Comparison of ENCODE assay signal across 16 mouse cellular contexts in the genomic region with DNA sequence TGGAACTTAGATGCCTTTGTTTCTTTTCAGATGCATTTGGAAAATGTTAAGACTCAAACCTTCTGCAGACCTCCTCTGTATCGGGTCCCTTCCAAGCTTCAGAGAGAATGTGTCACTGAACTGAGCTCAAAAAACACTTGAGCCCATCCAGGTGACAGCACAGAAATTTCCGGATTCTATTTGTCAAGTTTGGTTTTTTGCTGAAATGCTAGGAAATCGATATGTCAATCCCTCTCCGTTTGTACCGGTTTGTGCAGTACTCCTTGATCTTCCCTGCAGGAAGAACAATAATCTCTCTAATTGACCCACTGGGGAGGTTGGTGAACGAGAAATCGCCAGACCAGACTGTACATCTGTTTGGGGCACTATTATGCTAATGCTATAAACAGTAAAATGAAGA. TPM values are rescaled to one million over a fixed set of nuclear protein-coding genes. Genes with fewer than 3 reads are reported as not detected.
A peak's percentile ranks its signal among the peaks of the same experiment; 100 is the strongest.
DNase-seq lines count a peak whose midpoint lies in the region; ATAC-seq and TF ChIP-seq lines count a peak whose summit lies in the region.
"Had no signal": no experiment of that assay in that cellular context is flagged by ENCODE, and none has a peak within 500 bp of the region (broad histone marks: within the 10 kb centered on the region; RNA-seq: fewer than 3 reads in every experiment).

No protein-coding gene starts in this region.

- H3K36me3 ChIP-seq in heart, embryonic 11.5 days (ENCODE audit: control insufficient read depth, insufficient read depth, low read length) = no peaks in the 10 kb centered on the region
- H3K36me3 ChIP-seq in forebrain, postnatal 0 days (ENCODE audit: insufficient read depth) = no peaks in the 10 kb centered on the region
- no peaks in the 10 kb centered on the region for H3K36me3 ChIP-seq in midbrain, embryonic 11.5 days (ENCODE audit: control insufficient read depth, insufficient read depth, low read length)
- no peaks in the 10 kb centered on the region for H3K36me3 ChIP-seq in neural tube, embryonic 14.5 days (ENCODE audit: control insufficient read depth, insufficient read depth, low read length)
- H3K36me3 ChIP-seq: limb, embryonic 15.5 days had no signal

- H3K4me2 ChIP-seq in heart, embryonic 11.5 days = no peak overlapping the region
- H3K4me2 ChIP-seq in forebrain, postnatal 0 days (ENCODE audit: low read depth) = no peak overlapping the region
- H3K4me2 ChIP-seq in midbrain, embryonic 11.5 days = peak overlapping the region; percentile 49
- H3K4me2 ChIP-seq in neural tube, embryonic 14.5 days (ENCODE audit: low read depth, low read length) = no peak overlapping the region
- H3K4me2 ChIP-seq: limb, embryonic 15.5 days had no signal

- H3K27me3 ChIP-seq in heart, embryonic 11.5 days (ENCODE audit: control insufficient read depth, insufficient read depth, low read length) = peaks cover 89% of the 10 kb centered on the region
- H3K27me3 ChIP-seq in forebrain, postnatal 0 days (ENCODE audit: insufficient read depth, low read length) = peaks cover 70% of the 10 kb centered on the region
- H3K27me3 ChIP-seq in midbrain, embryonic 11.5 days (ENCODE audit: control insufficient read depth, insufficient read depth, low read length) = peaks cover 82% of the 10 kb centered on the region
- H3K27me3 ChIP-seq in neural tube, embryonic 14.5 days (ENCODE audit: control insufficient read depth, insufficient read depth, low read length) = peaks cover 64% of the 10 kb centered on the region

- H3K4me3 ChIP-seq in heart, embryonic 11.5 days (ENCODE audit: low read depth, low read length) = no peak overlapping the region
- peak overlapping the region; percentile 8 for H3K4me3 ChIP-seq in forebrain, postnatal 0 days (ENCODE audit: low read depth, low read length)
- peak overlapping the region; percentile 39 for H3K4me3 ChIP-seq in midbrain, embryonic 11.5 days (ENCODE audit: low read depth, low read length)
- H3K4me3 ChIP-seq in neural tube, embryonic 14.5 days (ENCODE audit: low read depth, low read length) = peak overlapping the region; percentile 7; the same call in 1 of the 2 replicates
- H3K4me3 ChIP-seq: gastrocnemius, adult 2 months; limb, embryonic 15.5 days had no signal

- no peak for TF ChIP-seq CTCF in forebrain, postnatal 0 days (IDR thresholded peaks at IDR 0.05; ENCODE audit: low read depth)

- H3K9me3 ChIP-seq in heart, embryonic 11.5 days (replicated peaks; ENCODE audit: control insufficient read depth, low read length) = no peaks in the 10 kb centered on the region
- H3K9me3 ChIP-seq in forebrain, postnatal 0 days (ENCODE audit: low read length) = no peaks in the 10 kb centered on the region
- no peaks in the 10 kb centered on the region for H3K9me3 ChIP-seq in midbrain, embryonic 11.5 days (ENCODE audit: control insufficient read depth, low read length)
- no peaks in the 10 kb centered on the region for H3K9me3 ChIP-seq in neural tube, embryonic 14.5 days (ENCODE audit: control insufficient read depth, low read length)
- H3K9me3 ChIP-seq: limb, embryonic 15.5 days had no signal

- no peak overlapping the region for H3K27ac ChIP-seq in heart, embryonic 11.5 days (ENCODE audit: low read depth, low read length)
- no peak overlapping the region for H3K27ac ChIP-seq in forebrain, postnatal 0 days (ENCODE audit: low read depth, low read length)
- H3K27ac ChIP-seq in midbrain, embryonic 11.5 days (ENCODE audit: low read depth, low read length) = 0 out of 2 replicates have a peak overlapping the region, but pooled peaks have one; percentile 41
- no peak overlapping the region for H3K27ac ChIP-seq in neural tube, embryonic 14.5 days (ENCODE audit: low read depth, low read length)
- H3K27ac ChIP-seq: gastrocnemius, adult 2 months; kidney, postnatal 0 days; limb, embryonic 15.5 days had no signal

- H3K9ac ChIP-seq in heart, embryonic 11.5 days (ENCODE audit: low read depth, low read length) = no peak overlapping the region
- no peak overlapping the region for H3K9ac ChIP-seq in forebrain, postnatal 0 days
- H3K9ac ChIP-seq in midbrain, embryonic 11.5 days (ENCODE audit: low read length) = peak overlapping the region; percentile 58
- no peak overlapping the region for H3K9ac ChIP-seq in neural tube, embryonic 14.5 days (replicated peaks; ENCODE audit: low read depth, low read length)
- H3K9ac ChIP-seq: limb, embryonic 15.5 days had no signal

- ATAC-seq in heart, embryonic 11.5 days (replicated peaks; ENCODE audit: insufficient number of reproducible peaks, low FRiP score, low TSS enrichment) = no peak
- ATAC-seq in forebrain, postnatal 0 days = no peak
- ATAC-seq in midbrain, embryonic 11.5 days (ENCODE audit: low FRiP score) = no peak
- no peak for ATAC-seq in neural tube, embryonic 14.5 days (ENCODE audit: low read depth)

- peaks cover 10% of the 10 kb centered on the region for H3K4me1 ChIP-seq in heart, embryonic 11.5 days (ENCODE audit: control insufficient read depth, insufficient read depth, low read length)
- H3K4me1 ChIP-seq in forebrain, postnatal 0 days (ENCODE audit: insufficient read depth) = no peaks in the 10 kb centered on the region
- peaks cover 13% of the 10 kb centered on the region for H3K4me1 ChIP-seq in midbrain, embryonic 11.5 days (ENCODE audit: control insufficient read depth, insufficient read depth, low read length)
- H3K4me1 ChIP-seq in neural tube, embryonic 14.5 days (ENCODE audit: control insufficient read depth, insufficient read depth, low read length) = peaks cover 8% of the 10 kb centered on the region; the same call in 1 of the 2 replicates

- WGBS in heart, embryonic 11.5 days (ENCODE audit: insufficient replicate concordance) = 5% methylated on average over 7 of the region's 7 CpGs
- 6% methylated on average over 7 of the region's 7 CpGs for WGBS in forebrain, postnatal 0 days
- 1% methylated on average over 7 of the region's 7 CpGs for WGBS in midbrain, embryonic 11.5 days
- 3% methylated on average over 7 of the region's 7 CpGs for WGBS in neural tube, embryonic 14.5 days

- DNase-seq in heart, adult 11 months = peak; percentile 14
- DNase-seq in forebrain, postnatal 0 days = peak; percentile 52
- peak; percentile 93 for DNase-seq in midbrain, embryonic 11.5 days (ENCODE audit: low spot score, missing footprints)
- DNase-seq in layer of hippocampus, adult 9-10 months (ENCODE audit: low spot score) = no peak
- DNase-seq in c-Kit-positive CD71-positive TER-119-positive erythroid progenitor cells, embryonic 14.5 days (ENCODE audit: low spot score) = no peak
- DNase-seq: gastrocnemius, adult 2 months; right cerebral cortex, postnatal 4 days had no signal

RNA-seq across cellular contexts. Expression of a gene that starts 2.0 kb away (rescaled TPM):
- polyA plus RNA-seq in heart, embryonic 11.5 days (2014; fragmentation: Nextera tagmentation; extraction: Ambion mirVana) = not detected in 2 replicates
- 4.5 and 9.4 TPM in 2 replicates for total RNA-seq in forebrain, postnatal 0 days (2014; rRNA removed)
- 1.3 and 1.5 TPM in 2 replicates for polyA plus RNA-seq in forebrain, postnatal 0 days (2015; fragmentation: Nextera tagmentation; extraction: Ambion mirVana)
- polyA plus RNA-seq in midbrain, embryonic 11.5 days (2014; fragmentation: Nextera tagmentation; extraction: Ambion mirVana) = 10.3 and 12.4 TPM in 2 replicates
- polyA plus RNA-seq in neural tube, embryonic 14.5 days (2014; fragmentation: Nextera tagmentation; extraction: Ambion mirVana) = 2.6 and 2.7 TPM in 2 replicates
- total RNA-seq: common myeloid progenitor, adult 5-6 weeks; gastrocnemius, adult 2 months; heart, adult 8-10 months; megakaryocyte-erythroid progenitor cell, adult 5-6 weeks had no signal
- polyA plus RNA-seq: kidney, postnatal 0 days; limb, embryonic 15.5 days; lung, embryonic 16.5 days; stomach, embryonic 14.5 days had no signal

Comparison
In these comparisons a context has a peak if more than half of its experiments do, and no peak if none do; other contexts are left out.
1. DNase-seq: peak in heart, adult 11 months (single experiment), forebrain, postnatal 0 days (single experiment) and midbrain, embryonic 11.5 days (single experiment); none in layer of hippocampus, adult 9-10 months (single experiment) and c-Kit-positive CD71-positive TER-119-positive erythroid progenitor cells, embryonic 14.5 days (single experiment).